Mouse (Mus musculus) 3T3-L1 (cell line): ENCODE results near the gene Clpp.
A peak's percentile ranks its signal among the peaks of the same experiment; 100 is the strongest.

ENCODE experiments used
- DNase-seq: peaks from one replicate; pipeline ENCODE4 v3.0.0-alpha.2; 2015; ENCODE audit warnings: low read depth, low spot score

The Clpp gene

GRCm38 (mm10) chr17:56990115-56990746 is at the start of gene Clpp:
Gene Clpp (plus strand): TSS chr17:56990305.
- peak; percentile 99 for DNase-seq

- peak; percentile 75 for DNase-seq
Observed at GRCm38 (mm10) chr17:56950915-56951314, 39.2 kb upstream of the Clpp start.

GRCm38 (mm10) chr17:56952639-56953038 is 37.5 kb upstream of the Clpp start:
- DNase-seq, result no peak

- DNase-seq, result no peak
Observed at GRCm38 (mm10) chr17:56954871-56955270, 35.2 kb upstream of the Clpp start.

GRCm38 (mm10) chr17:56957763-56958429 is 32.2 kb upstream of the Clpp start:
- DNase-seq, result peak; percentile 35

- no peak for DNase-seq
Observed at GRCm38 (mm10) chr17:56958667-56959066, 31.4 kb upstream of the Clpp start.

GRCm38 (mm10) chr17:56961880-56962279 is 28.2 kb upstream of the Clpp start:
- DNase-seq, result peak; percentile 21

GRCm38 (mm10) chr17:56962642-56963405 is 27.3 kb upstream of the Clpp start:
- DNase-seq, result no peak

- DNase-seq, result no peak
Observed at GRCm38 (mm10) chr17:56963646-56964045, 26.5 kb upstream of the Clpp start.

- DNase-seq, result no peak
Observed at GRCm38 (mm10) chr17:56969321-56969720, 20.8 kb upstream of the Clpp start.

- no peak for DNase-seq
Observed at GRCm38 (mm10) chr17:56970081-56970480, 20.0 kb upstream of the Clpp start.

GRCm38 (mm10) chr17:56973956-56974707 is 16.0 kb upstream of the Clpp start:
- no peak for DNase-seq

GRCm38 (mm10) chr17:56974708-56975240 is 15.3 kb upstream of the Clpp start:
- no peak for DNase-seq

GRCm38 (mm10) chr17:56975391-56975790 is 14.7 kb upstream of the Clpp start:
- DNase-seq, result no peak

- no peak for DNase-seq
Observed at GRCm38 (mm10) chr17:56976531-56977390, 13.3 kb upstream of the Clpp start.

GRCm38 (mm10) chr17:56979524-56979923 is 10.6 kb upstream of the Clpp start:
- DNase-seq, result no peak

- no peak for DNase-seq
Observed at GRCm38 (mm10) chr17:56981049-56981448, 9.1 kb upstream of the Clpp start.

- DNase-seq, result no peak
Observed at GRCm38 (mm10) chr17:56982013-56982412, 8.1 kb upstream of the Clpp start, which contains the start of gene Acer1. Gene Acer1 (minus strand): TSS chr17:56982126.

GRCm38 (mm10) chr17:56984886-56985285 is 5.2 kb upstream of the Clpp start:
- DNase-seq, result no peak

- DNase-seq, result no peak
Observed at GRCm38 (mm10) chr17:56985656-56986055, 4.4 kb upstream of the Clpp start.
